Mouse (Mus musculus) ES-E14 (cell line): Measurements from ENCODE around the gene Kif5c. TPM values are rescaled to one million over a fixed set of nuclear protein-coding genes. Genes with fewer than 3 reads are reported as not detected.

Experiments
- DNase-seq: peaks from one replicate; pipeline ENCODE4 v3.0.0-alpha.2; 2013; ENCODE audit warnings: low read depth, low spot score
- H3K27ac ChIP-seq: 2 replicates; pipeline ENCODE4 v1.5.1; 2012; ENCODE audit warnings: low read depth, mild to moderate bottlenecking, low read length, moderate library complexity, mixed read lengths; ENCODE audit not compliant: poor library complexity, insufficient read depth, severe bottlenecking
- H3K36me3 ChIP-seq: 2 replicates; pipeline ENCODE4 v1.6.1; 2012; ENCODE audit warnings: mild to moderate bottlenecking, low read length, moderate library complexity, mixed read lengths; ENCODE audit not compliant: control insufficient read depth, poor library complexity, insufficient read depth, severe bottlenecking
- H3K4me1 ChIP-seq, 2 experiments: fragments of 150-350 bp in 1 of 2; sonication (generic) in 1 of 2; 2 replicates each; pipeline ENCODE4 v1.6.1; 2012; ENCODE audit warnings: low read length in 2 of 2, mild to moderate bottlenecking in 1 of 2, mixed read lengths in 1 of 2; ENCODE audit not compliant: control insufficient read depth in 2 of 2, insufficient read depth in 2 of 2, poor library complexity in 1 of 2
- H3K4me3 ChIP-seq, 2 experiments: fragments of 150-350 bp in 1 of 2; sonication (generic) in 1 of 2; 2 replicates each; pipeline ENCODE4 v1.5.1; 2012; ENCODE audit warnings: low read length in 2 of 2, low read depth in 1 of 2, mild to moderate bottlenecking in 1 of 2, mixed read lengths in 1 of 2; ENCODE audit not compliant: insufficient read depth in 1 of 2, poor library complexity in 1 of 2, severe bottlenecking in 1 of 2
- H3K9ac ChIP-seq: 2 replicates; pipeline ENCODE4 v1.6.1; 2012; ENCODE audit warnings: low read depth, mild to moderate bottlenecking, low read length, mixed read lengths; ENCODE audit not compliant: poor library complexity, insufficient read depth, severe bottlenecking
- H3K9me3 ChIP-seq: fragments of 150-350 bp; sonication (generic); 2 replicates; pipeline ENCODE4 v1.6.1; 2012; ENCODE audit warnings: low read depth, mild to moderate bottlenecking, low read length; ENCODE audit not compliant: control insufficient read depth, insufficient read depth
- CHD2 ChIP-seq: IDR thresholded peaks from 2 replicates; pipeline ENCODE4 v1.6.1; 2014; ENCODE audit warnings: mild to moderate bottlenecking, low read depth, low read length, inconsistent platforms
- HCFC1 ChIP-seq: IDR thresholded peaks from 2 replicates; pipeline ENCODE4 v1.6.1; 2012; ENCODE audit warnings: low read length, inconsistent platforms, borderline replicate concordance; ENCODE audit not compliant: insufficient read depth
- MAFK ChIP-seq: IDR thresholded peaks from 2 replicates; pipeline ENCODE4 v1.6.1; 2014; ENCODE audit warnings: mild to moderate bottlenecking, low read depth, low read length, inconsistent platforms; ENCODE audit not compliant: insufficient read depth
- ZC3H11A ChIP-seq: IDR thresholded peaks from 2 replicates; pipeline ENCODE4 v1.6.1; 2012; ENCODE audit warnings: low read depth, mild to moderate bottlenecking, inconsistent platforms, low read length, borderline replicate concordance
- ZNF384 ChIP-seq: IDR thresholded peaks from 2 replicates; pipeline ENCODE4 v1.6.1; 2012; ENCODE audit warnings: low read depth, low read length, inconsistent platforms
- in situ Hi-C, 2 experiments: fragments of 600-800 bp; cut with MboI; formaldehyde crosslinking; loops; one replicate each; pipeline ENCODE4 v1.15.1; 2025; ENCODE audit warnings: low sequenced_read_pairs in 2 of 2, inconsistent platforms in 1 of 2; ENCODE audit not compliant: unreplicated experiment in 2 of 2
- total RNA-seq: library from RNA; depleted of rRNA; stranded (reverse); fragments of 300-350 nt; gene quantifications from 2 replicates; pipeline ENCODE4 v1.2.3, GENCODE M21; 2012

Kif5c gene
- total RNA-seq, 1 experiment = 34.2 TPM

- H3K36me3 ChIP-seq = no peaks in the 10 kb centered on the region
- TF ChIP-seq HCFC1 = no peak
- TF ChIP-seq CHD2 = no peak
- TF ChIP-seq ZNF384 = no peak
- TF ChIP-seq ZC3H11A = no peak
- TF ChIP-seq MAFK = no peak
- H3K4me3 ChIP-seq = no peak overlapping the region
- H3K9ac ChIP-seq = no peak overlapping the region
- in situ Hi-C loops = no loop called here
- no peak for DNase-seq
- no peak overlapping the region for H3K27ac ChIP-seq
- H3K9me3 ChIP-seq = no peaks in the 10 kb centered on the region
- H3K4me1 ChIP-seq = no peaks in the 10 kb centered on the region
Observed at GRCm38 (mm10) chr2:49678386-49678785, 59.3 kb downstream of the Kif5c start.

DNA sequence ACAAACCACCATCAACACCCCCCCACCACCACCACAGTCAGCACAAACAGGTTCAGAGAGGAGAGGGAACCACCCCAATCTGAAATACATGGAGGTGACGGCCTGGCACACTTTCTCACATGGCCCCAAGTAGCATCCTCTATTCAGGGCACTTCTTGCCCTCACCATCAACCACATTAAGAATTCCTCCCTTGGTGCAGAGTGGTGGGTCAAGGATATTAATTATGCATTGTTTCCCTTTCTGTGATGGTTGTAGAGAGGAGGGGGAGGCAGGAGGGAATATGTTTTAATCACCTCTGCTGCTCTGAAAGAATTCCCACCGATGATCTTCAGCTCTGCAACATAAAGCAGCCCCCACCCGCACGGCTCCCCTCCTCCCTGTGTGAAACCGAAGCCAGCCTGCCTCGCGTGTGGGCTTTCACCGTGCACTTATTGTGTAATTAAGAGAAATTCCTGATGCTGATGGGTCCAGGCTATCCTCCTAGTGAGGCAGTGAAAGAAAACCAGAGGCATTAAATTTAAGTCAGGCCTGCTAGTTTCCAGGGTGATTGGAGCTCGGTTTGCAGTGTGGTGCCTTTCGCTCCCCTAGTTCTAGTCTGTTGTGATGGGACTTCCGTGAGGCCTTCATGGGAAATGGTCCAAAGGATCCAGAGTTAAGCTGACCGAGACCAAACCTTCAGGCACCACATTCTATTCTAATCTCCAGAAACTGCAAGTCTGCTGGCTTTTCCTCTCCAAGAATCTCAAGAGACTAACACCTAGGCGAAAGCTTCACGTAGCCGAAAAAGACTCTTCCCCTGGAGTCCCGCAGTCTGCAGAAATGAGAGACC lies 60.3 kb downstream of the Kif5c start:
- H3K9me3 ChIP-seq = no peaks in the 10 kb centered on the region
- DNase-seq = no peak
- no peak overlapping the region for H3K27ac ChIP-seq
- no peaks in the 10 kb centered on the region for H3K4me1 ChIP-seq
- in situ Hi-C loops = no loop called here
- H3K9ac ChIP-seq = no peak overlapping the region
- H3K36me3 ChIP-seq = no peaks in the 10 kb centered on the region
- TF ChIP-seq HCFC1 = no peak
- TF ChIP-seq MAFK = no peak
- no peak for TF ChIP-seq CHD2
- no peak for TF ChIP-seq ZNF384
- TF ChIP-seq ZC3H11A = no peak
- H3K4me3 ChIP-seq = no peak overlapping the region

- H3K27ac ChIP-seq = no peak overlapping the region
- in situ Hi-C loops = no loop called here
- H3K36me3 ChIP-seq = no peaks in the 10 kb centered on the region
- no peaks in the 10 kb centered on the region for H3K4me1 ChIP-seq
- TF ChIP-seq ZNF384 (no peak), CHD2 (no peak), ZC3H11A (no peak), HCFC1 (no peak), MAFK (no peak)
- no peak overlapping the region for H3K9ac ChIP-seq
- no peak overlapping the region for H3K4me3 ChIP-seq
- H3K9me3 ChIP-seq = no peaks in the 10 kb centered on the region
- DNase-seq = no peak
Observed at GRCm38 (mm10) chr2:49682754-49683153, 63.7 kb downstream of the Kif5c start.

DNA sequence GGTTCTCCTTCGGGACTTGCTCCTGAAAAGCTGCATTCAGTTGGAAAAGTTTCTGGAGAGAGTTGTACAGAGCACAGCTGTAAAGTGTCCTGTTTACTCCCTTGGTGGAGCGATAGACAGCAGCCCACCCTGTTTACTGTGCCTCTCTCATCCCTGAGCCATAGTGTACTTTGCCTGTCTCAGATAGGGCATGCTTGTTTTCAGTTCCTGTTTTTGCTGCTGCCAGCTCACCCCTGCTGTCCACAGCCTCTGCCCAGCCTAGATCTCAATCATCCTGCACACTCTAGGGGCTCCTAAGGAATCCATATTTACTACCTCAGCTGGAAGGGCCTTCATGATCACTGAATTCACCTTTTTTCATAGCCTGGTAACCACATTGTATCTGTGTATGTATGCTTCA lies 65.7 kb downstream of the Kif5c start:
- TF ChIP-seq ZC3H11A (no peak), CHD2 (no peak), MAFK (no peak), ZNF384 (no peak), HCFC1 (no peak)
- Histone ChIP-seq H3K27ac (no peak overlapping the region), H3K9me3 (no peaks in the 10 kb centered on the region), H3K4me1 (no peaks in the 10 kb centered on the region), H3K4me3 (no peak overlapping the region), H3K36me3 (no peaks in the 10 kb centered on the region), H3K9ac (no peak overlapping the region)
- in situ Hi-C loops = no loop called here
- DNase-seq = no peak
